Mouse (Mus musculus) CH12F3 (cell line): ENCODE measurements around the gene Fam172a.

ENCODE experiments used
- in situ Hi-C: fragments of 300-500 bp; cut with MboI; formaldehyde crosslinking; loops from 2 replicates; pipeline ENCODE4 v1.14.3; 2020; ENCODE audit warnings: low sequenced_read_pairs

Fam172a gene

GRCm38 (mm10) chr13:78178021-78178420 lies 476.2 kb downstream of the Fam172a start:
- in situ Hi-C loops, result no loop called here

DNA sequence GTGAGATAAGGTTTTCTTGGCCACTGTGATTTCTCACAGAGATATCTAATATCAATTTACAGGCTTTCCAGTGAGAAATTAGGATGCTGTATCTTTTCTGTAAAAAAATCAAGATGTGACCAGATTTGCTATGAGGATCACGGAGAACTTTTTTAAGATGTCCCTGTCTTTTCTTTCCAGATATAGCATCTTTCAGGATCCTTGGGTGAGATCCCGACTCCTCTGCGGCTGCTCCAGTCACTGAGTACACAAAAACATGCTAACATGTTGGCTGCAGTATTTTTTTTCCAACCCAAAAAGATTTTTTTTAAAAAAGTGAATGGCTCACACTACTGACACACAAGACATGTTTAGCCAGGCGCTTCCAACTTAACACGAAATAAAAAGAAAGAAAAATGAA lies 476.9 kb downstream of the Fam172a start:
- in situ Hi-C loops, result no loop called here

DNA sequence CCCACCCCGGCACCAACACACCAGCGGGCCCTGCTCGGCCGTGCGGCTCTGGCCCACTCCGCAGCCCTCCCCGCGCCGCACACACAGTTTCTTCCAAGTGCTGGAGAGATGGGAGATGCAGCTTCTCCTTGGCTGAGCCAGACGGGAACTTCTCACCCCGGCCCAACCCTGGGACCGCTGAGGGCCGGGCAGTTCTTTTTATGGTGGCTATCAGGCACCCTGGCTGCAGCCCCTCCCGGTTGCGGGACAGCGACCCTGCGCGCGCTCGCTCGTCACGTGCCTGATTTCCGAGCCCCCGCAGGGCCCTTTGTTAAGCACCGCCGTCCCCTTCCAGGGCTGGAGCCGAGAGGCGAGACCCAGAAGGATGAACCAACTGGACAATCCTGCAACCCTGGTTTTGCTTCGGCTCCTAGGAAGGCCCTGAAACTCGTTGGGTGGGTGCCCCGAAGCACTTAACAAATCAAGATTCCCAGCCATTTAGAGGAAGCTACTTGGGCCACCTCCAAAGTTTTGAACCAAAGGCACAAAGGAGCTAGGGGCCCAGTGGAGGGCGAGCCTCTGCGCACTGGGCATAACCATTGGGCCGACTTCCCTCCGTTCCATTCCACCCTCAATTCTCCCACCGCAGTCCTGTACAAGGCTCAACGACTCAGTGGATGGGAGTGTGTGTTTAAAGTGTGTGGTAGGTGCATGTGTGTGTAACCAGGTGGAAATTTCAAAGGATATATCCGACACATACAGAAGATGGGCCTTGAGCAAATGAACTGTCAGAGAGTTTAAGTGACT lies 477.7 kb downstream of the Fam172a start:
- in situ Hi-C loops, result no loop called here

GRCm38 (mm10) chr13:78180261-78180660 lies 478.4 kb downstream of the Fam172a start:
- in situ Hi-C loops, result no loop called here

DNA sequence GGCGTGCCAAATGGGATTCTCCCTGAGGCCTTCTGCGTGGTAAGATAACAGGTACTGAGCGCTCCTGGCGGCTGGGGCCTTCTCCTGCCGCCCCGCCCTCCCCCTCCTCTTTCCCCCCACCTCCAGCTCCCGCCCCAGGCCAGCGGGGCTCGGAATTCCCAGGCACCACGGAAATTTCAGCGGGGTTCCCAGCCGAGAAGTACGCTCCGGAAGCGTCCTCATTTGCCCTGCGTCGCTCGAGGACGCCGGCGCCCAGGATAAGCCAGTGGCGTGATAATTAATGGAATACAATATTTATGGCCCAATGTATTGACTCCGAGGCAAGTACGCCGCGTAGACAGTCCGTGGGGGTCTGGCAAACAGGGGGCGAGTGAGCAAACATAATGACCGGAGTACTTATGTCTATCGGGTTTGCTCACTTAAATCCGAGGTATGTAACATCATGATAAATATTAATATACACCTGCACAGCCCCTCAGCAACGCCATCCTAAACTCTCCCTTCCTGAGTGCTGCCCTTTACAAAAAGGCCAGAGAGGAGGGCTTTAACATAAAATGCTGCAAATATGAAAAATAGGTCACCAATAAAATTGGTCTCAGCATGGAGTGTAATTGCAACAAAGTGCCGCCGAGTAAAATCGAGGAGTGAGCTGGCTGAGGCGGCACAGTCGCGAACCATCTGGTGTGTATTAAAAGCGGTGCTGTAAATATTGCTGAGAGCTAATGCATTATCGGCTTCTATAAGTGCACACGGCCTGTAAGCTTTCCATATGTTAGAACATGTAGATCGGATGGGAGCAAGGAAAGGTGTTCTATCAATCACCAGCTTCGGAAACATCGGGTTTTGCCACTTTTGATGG lies 479.5 kb downstream of the Fam172a start:
- in situ Hi-C loops, result no loop called here

GRCm38 (mm10) chr13:78181930-78182558 lies 480.2 kb downstream of the Fam172a start:
- in situ Hi-C loops, result no loop called here

DNA sequence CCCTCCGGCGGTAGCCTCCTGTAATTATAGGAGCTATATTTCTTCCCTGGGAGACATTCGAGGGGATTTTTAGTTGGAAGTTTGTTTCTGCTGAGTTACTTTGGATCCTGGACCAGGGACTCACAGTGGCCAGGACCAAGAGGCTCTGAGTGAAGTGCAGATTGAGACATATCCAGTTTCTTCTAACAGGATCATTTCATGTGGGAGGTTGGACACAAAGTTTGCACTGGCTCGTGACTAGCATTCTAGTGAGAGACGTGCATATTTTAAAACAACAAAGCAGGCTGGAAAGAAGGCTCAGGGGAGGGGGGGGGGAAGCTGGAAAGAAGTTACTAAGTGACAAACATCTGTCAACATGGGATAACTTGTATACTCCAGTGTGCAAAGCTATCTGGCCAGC lies 481.2 kb downstream of the Fam172a start:
- in situ Hi-C loops, result no loop called here

DNA sequence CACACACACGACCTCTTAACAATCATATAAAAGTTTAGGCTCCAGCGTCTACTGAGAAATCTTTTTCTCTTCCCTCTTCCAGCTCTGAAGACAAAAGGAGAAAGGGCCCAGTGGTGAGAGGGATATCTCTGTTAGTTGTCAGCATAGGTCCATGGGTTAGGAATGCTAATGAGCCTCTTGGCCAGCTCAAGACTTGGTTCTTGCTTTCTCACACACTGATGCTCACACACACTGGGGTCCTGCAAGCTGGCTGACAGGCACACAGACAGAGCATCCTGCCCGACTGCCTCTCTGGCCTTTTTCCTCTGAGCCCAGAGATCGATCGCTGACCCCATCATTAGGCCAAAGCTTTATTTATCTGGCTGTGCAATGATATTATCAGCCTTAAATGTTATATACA lies 482.2 kb downstream of the Fam172a start:
- in situ Hi-C loops, result no loop called here

DNA sequence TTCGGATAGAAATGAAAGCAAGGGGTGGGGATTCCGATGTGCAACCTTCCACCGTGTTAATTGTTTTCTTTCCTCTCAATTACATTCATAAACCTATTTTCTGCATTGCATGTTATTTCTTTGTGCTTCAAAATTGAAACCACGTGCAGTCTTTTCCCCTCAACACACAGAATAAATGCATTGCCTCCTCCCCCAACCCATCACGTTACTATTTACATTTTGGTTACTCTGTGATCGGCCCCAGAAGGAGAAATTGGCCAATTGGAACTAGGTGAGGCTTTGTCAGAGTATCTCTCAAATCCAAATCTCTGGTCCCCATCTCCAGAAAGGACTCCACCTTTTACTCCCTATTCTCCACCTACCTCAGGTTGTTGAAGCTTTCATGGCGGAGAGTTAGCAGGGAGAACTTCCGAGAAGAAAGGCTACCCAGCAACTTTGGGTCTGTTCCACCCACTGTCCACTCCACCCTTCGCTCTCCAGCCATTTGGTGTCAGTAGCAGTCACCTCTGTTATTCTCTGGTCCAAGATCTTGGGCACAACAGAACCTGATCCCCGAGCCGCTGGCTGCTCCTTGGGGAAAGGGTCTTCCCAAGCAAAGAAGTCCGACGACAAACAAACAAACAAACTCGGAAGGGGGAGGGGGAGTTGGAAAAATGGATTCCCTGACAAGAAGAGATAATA lies 483.1 kb downstream of the Fam172a start:
- in situ Hi-C loops, result no loop called here

- in situ Hi-C loops, result no loop called here
Observed at GRCm38 (mm10) chr13:78186340-78186946, 484.6 kb downstream of the Fam172a start.

- in situ Hi-C loops, result no loop called here
Observed at GRCm38 (mm10) chr13:78187833-78188232, 486.0 kb downstream of the Fam172a start.

DNA sequence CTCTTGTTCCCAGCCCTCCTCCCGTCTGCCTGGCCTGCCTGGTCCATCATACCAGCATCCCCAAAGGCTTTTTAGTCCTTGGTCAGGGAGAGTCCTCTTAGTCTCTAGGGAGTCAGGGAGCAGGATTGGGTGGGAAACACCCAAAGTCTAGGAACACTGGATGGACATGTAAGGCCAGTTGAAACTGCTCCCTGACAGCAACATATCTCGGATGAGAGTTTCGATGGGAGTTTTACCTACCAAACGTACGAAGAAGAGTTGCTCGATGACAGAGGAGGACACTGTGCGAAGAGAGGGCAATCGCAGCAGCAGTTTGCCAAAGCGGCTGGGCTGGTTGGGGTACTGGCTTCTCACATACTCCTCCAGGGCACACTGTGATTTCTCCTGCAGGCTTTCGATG lies 487.8 kb downstream of the Fam172a start:
- in situ Hi-C loops, result no loop called here

GRCm38 (mm10) chr13:78193211-78193610 lies 491.4 kb downstream of the Fam172a start:
- in situ Hi-C loops, result no loop called here

DNA sequence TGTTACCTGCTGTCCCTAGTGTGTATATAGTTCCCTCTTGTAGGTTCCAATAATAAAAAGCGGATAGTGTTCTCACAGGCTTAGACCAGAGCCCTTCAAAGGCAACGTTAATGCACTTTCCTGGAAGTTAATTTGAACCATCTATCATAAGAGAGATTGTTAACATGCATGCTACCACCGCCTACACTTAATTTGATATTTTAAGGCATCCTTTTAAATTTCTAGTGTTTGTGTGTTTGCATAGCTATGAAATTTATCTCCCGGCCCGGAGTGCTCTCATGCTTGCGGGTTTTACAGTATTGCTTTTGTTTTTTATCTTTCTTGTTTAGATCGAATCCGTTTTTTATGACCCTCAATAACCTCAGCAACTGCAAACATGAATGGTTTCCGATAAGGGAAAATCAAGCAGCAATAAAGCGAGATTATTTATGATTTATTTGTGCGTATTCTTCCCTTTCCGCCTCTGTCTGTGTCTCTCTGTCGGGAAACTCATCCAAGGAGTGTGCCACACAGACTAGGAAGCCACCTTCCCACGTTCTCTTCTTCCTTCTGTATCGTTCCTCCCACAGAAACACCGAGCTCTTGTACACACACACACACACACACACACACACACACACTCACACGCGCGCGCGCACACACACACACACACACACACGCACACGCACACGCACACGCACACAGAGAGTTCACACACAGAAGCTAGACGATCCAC lies 492.5 kb downstream of the Fam172a start:
- in situ Hi-C loops, result no loop called here

GRCm38 (mm10) chr13:78194850-78195600 lies 493.2 kb downstream of the Fam172a start:
- in situ Hi-C loops, result no loop called here

GRCm38 (mm10) chr13:78195601-78196115 lies 493.8 kb downstream of the Fam172a start:
- in situ Hi-C loops, result no loop called here

DNA sequence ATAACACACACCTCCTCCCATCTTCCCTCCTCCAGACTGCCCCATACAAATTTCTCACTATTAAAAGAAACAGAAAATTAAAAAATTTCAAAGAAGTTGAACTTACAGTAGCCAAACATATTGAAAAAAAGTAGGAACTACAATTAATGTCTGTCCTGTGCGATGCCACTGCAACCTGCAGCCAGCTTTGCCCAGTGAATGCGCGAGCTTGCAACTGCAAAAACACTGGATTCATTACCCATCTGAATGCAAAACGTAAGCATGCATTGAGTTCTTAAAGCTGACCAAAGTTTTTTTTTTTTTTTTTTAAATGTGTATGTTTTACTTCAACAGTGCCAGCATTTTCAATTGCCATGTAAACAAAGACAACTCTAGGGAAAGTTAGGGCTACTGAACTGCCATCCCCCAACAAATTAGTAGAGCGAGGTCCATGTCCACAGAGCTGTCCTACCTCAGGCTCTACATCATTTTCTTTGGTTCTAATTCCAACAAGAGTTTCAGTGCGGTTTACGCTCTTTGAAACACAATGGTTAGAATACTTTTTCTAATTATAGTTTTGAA lies 494.5 kb downstream of the Fam172a start:
- in situ Hi-C loops, result no loop called here

DNA sequence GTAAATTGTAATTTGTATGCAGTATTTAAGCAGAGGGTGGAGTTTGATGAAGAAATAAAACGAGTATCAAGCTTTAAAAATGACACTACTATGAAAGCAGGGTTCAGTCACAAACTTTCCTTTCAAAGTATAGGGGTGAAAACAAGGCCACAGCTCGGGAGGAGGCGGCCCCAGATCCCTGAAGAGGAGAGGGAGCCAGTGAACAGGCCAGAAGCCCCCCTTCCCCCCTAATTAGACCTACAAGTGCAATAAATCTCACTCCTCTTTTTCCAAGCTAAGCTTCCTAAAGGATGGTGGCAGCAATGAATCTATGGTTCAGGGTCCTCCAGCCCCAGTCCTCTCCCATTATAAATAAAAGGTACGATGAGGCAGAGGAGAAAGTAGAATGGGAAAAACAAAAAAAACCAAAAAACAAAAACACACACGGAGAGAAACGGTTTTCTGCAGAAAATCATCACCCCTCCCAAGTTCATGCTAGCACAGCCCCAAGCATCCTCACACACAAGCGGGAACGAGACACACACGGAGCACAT lies 495.5 kb downstream of the Fam172a start:
- in situ Hi-C loops, result no loop called here
